Comparison of ENCODE assay signal across 21 mouse cellular contexts in genomic region chr2:151716318-151717055, GRCm38 (mm10). TPM values are rescaled to one million over a fixed set of nuclear protein-coding genes. Genes with fewer than 3 reads are reported as not detected.
"Had no signal": no experiment of that assay in that cellular context is flagged by ENCODE, and none has a peak within 500 bp of the region (broad histone marks: within the 10 kb centered on the region; RNA-seq: fewer than 3 reads in every experiment).

No protein-coding gene starts in this region.

- H3K4me2 ChIP-seq: liver, embryonic 13.5 days; midbrain, embryonic 12.5 days; midbrain, embryonic 15.5 days; neural tube, embryonic 12.5 days; neural tube, embryonic 15.5 days had no signal

- DNase-seq: kidney, adult 2 months; liver, embryonic 13.5 days; right cerebral cortex, postnatal 14 days; right cerebral cortex, postnatal 4 days; thymus, adult 18-20 months; thymus, postnatal 36 days had no signal

- H3K27ac ChIP-seq: hindbrain, postnatal 0 days; liver, embryonic 13.5 days; macrophage; midbrain, embryonic 12.5 days; midbrain, embryonic 15.5 days; neural tube, embryonic 12.5 days; neural tube, embryonic 15.5 days had no signal

- H3K9me3 ChIP-seq: liver, embryonic 13.5 days; midbrain, embryonic 12.5 days; midbrain, embryonic 15.5 days; neural tube, embryonic 12.5 days; neural tube, embryonic 15.5 days had no signal

- ATAC-seq: hindbrain, postnatal 0 days; inflammation-experienced regulatory T-cells, adult 6 months; intestine, embryonic 16.5 days had no signal

- H3K4me1 ChIP-seq: liver, embryonic 13.5 days; midbrain, embryonic 12.5 days; midbrain, embryonic 15.5 days; neural tube, embryonic 12.5 days; neural tube, embryonic 15.5 days had no signal

- H3K27me3 ChIP-seq: liver, embryonic 13.5 days; midbrain, embryonic 12.5 days; midbrain, embryonic 15.5 days; neural tube, embryonic 12.5 days; neural tube, embryonic 15.5 days had no signal

- H3K9ac ChIP-seq: liver, embryonic 13.5 days; midbrain, embryonic 12.5 days; midbrain, embryonic 15.5 days; neural tube, embryonic 12.5 days; neural tube, embryonic 15.5 days had no signal

- H3K4me3 ChIP-seq: liver, embryonic 13.5 days; midbrain, embryonic 12.5 days; midbrain, embryonic 15.5 days; neural tube, embryonic 12.5 days; neural tube, embryonic 15.5 days had no signal

RNA-seq across cellular contexts. Expression of gene Tmem74b, which starts 14.7 kb away (rescaled TPM):
- polyA plus RNA-seq: inflammation-experienced regulatory T-cells, adult 6 months; liver, adult 2 months; liver, embryonic 16.5 days; macrophage had no signal

RNA-seq across cellular contexts. Expression of gene Rad21l, which starts 48.2 kb away (rescaled TPM):
- polyA plus RNA-seq: inflammation-experienced regulatory T-cells, adult 6 months; intestine, embryonic 16.5 days; kidney, adult 2 months; kidney, embryonic 14.5 days; limb, embryonic 11.5 days; limb, embryonic 14.5 days; liver, adult 2 months; liver, embryonic 13.5 days; liver, embryonic 16.5 days; macrophage; midbrain, embryonic 12.5 days; stomach, embryonic 14.5 days; urinary bladder, adult 2 months had no signal
